Mouse (Mus musculus) embryonic facial prominence, embryonic 13.5 days (tissue): ENCODE data around the gene Igfbp2. TPM values are rescaled to one million over a fixed set of nuclear protein-coding genes. Genes with fewer than 3 reads are reported as not detected.

Experiments
- ATAC-seq: fragments of 200-750 bp; cut with Nextera tagmentation; 2 replicates; pipeline ENCODE4 v1.8.0; 2017; ENCODE audit warnings: low read depth; ENCODE audit not compliant: insufficient number of reproducible peaks, insufficient read depth, low FRiP score, low TSS enrichment
- H3K27ac ChIP-seq: fragments of 300-500 bp; sonication (generic); 2 replicates; pipeline ENCODE4 v1.5.1; 2015; ENCODE audit warnings: moderate library complexity, mild to moderate bottlenecking, inconsistent platforms
- H3K27me3 ChIP-seq: fragments of 300-500 bp; sonication (generic); 2 replicates; pipeline ENCODE4 v1.6.1; 2015; ENCODE audit warnings: mild to moderate bottlenecking, inconsistent platforms
- H3K36me3 ChIP-seq: fragments of 300-500 bp; sonication (generic); 2 replicates; pipeline ENCODE4 v1.6.1; 2015; ENCODE audit warnings: mild to moderate bottlenecking, inconsistent platforms
- H3K4me1 ChIP-seq: fragments of 300-500 bp; sonication (generic); 2 replicates; pipeline ENCODE4 v1.6.1; 2015; ENCODE audit warnings: inconsistent platforms
- H3K4me2 ChIP-seq: fragments of 300-500 bp; sonication (generic); 2 replicates; pipeline ENCODE4 v1.6.1; 2015; ENCODE audit warnings: moderate library complexity, mild to moderate bottlenecking, inconsistent platforms
- H3K4me3 ChIP-seq: fragments of 300-500 bp; sonication (generic); 2 replicates; pipeline ENCODE4 v1.5.1; 2015; ENCODE audit warnings: mild to moderate bottlenecking, inconsistent platforms
- H3K9ac ChIP-seq: fragments of 300-500 bp; sonication (generic); 2 replicates; pipeline ENCODE4 v1.6.1; 2015; ENCODE audit warnings: mild to moderate bottlenecking, inconsistent platforms
- H3K9me3 ChIP-seq: fragments of 300-500 bp; sonication (generic); 2 replicates; pipeline ENCODE4 v1.6.1; 2016; ENCODE audit warnings: inconsistent platforms
- WGBS: fragments of 180-500 bp; shearing (Covaris S2); methylation state at CpG from one replicate; pipeline ENCODE4 v1.1.7; 2015; ENCODE audit warnings: mixed read lengths; 5-methylcytosine and 5-hydroxymethylcytosine counted together
- polyA plus RNA-seq: library from polyadenylated mRNA; unstranded; fragments of >200 nt; fragmentation: Nextera tagmentation; extraction: Ambion mirVana; gene quantifications from 2 replicates; pipeline ENCODE4 v1.2.1, GENCODE M21; 2015

Igfbp2 gene
- polyA plus RNA-seq, 1 experiment from 2014 or later = 555 TPM

GRCm38 (mm10) chr1:72819995-72820394 lies 4.3 kb upstream of the Igfbp2 start:
- Histone ChIP-seq H3K27ac (no peak overlapping the region), H3K27me3 (peaks cover 3% of the 10 kb centered on the region; the same call in 1 of the 2 replicates), H3K9ac (no peak overlapping the region), H3K9me3 (no peaks in the 10 kb centered on the region), H3K4me2 (no peak overlapping the region), H3K4me1 (peaks cover 13% of the 10 kb centered on the region; the same call in 1 of the 2 replicates), H3K4me3 (no peak overlapping the region), H3K36me3 (no peaks in the 10 kb centered on the region)
- 89% methylated on average over 6 of the region's 6 CpGs for WGBS
- ATAC-seq = no peak

GRCm38 (mm10) chr1:72822893-72823292 lies 1.4 kb upstream of the Igfbp2 start:
- Histone ChIP-seq H3K27me3 (peaks cover 3% of the 10 kb centered on the region; the same call in 1 of the 2 replicates), H3K27ac (no peak overlapping the region), H3K4me2 (no peak overlapping the region), H3K4me1 (peaks cover 33% of the 10 kb centered on the region), H3K36me3 (no peaks in the 10 kb centered on the region), H3K9ac (no peak overlapping the region), H3K4me3 (no peak overlapping the region), H3K9me3 (no peaks in the 10 kb centered on the region)
- WGBS = 73% methylated on average over 10 of the region's 10 CpGs
- ATAC-seq = no peak

- Histone ChIP-seq H3K27ac (peak overlapping the region; percentile 84), H3K9me3 (no peaks in the 10 kb centered on the region), H3K36me3 (0 out of 2 replicates have a peak, but pooled peaks cover under 1% of the 10 kb centered on the region), H3K4me1 (peaks cover 38% of the 10 kb centered on the region), H3K27me3 (peaks cover 3% of the 10 kb centered on the region; the same call in 1 of the 2 replicates), H3K9ac (peak overlapping the region; percentile 86), H3K4me3 (peak overlapping the region; percentile 80), H3K4me2 (peak overlapping the region; percentile 98)
- under 1% methylated on average over 37 of the region's 37 CpGs for WGBS
- peak; percentile 39; the same call in 1 of the 2 replicates for ATAC-seq
Observed at GRCm38 (mm10) chr1:72824707-72825101, 401 bp downstream of the Igfbp2 start.

- WGBS = under 1% methylated on average over 20 of the region's 20 CpGs
- Histone ChIP-seq H3K27me3 (peaks cover 3% of the 10 kb centered on the region; the same call in 1 of the 2 replicates), H3K4me3 (peak overlapping the region; percentile 80), H3K4me2 (peak overlapping the region; percentile 98), H3K36me3 (peaks cover 6% of the 10 kb centered on the region), H3K9ac (peak overlapping the region; percentile 86), H3K4me1 (peaks cover 38% of the 10 kb centered on the region), H3K9me3 (no peaks in the 10 kb centered on the region), H3K27ac (peak overlapping the region; percentile 84)
- ATAC-seq = no peak
Observed at GRCm38 (mm10) chr1:72825286-72825685, 983 bp downstream of the Igfbp2 start.

GRCm38 (mm10) chr1:72825921-72826320 lies 1.6 kb downstream of the Igfbp2 start:
- no peak for ATAC-seq
- Histone ChIP-seq H3K4me2 (peak overlapping the region; percentile 98), H3K27ac (peak overlapping the region; percentile 84; the same call in 1 of the 2 replicates), H3K4me1 (peaks cover 38% of the 10 kb centered on the region), H3K9me3 (no peaks in the 10 kb centered on the region), H3K4me3 (peak overlapping the region; percentile 80), H3K9ac (peak overlapping the region; percentile 86), H3K36me3 (peaks cover 10% of the 10 kb centered on the region), H3K27me3 (peaks cover 3% of the 10 kb centered on the region; the same call in 1 of the 2 replicates)
- 11% methylated on average over 4 of the region's 4 CpGs for WGBS

- H3K4me2 ChIP-seq = peak overlapping the region; percentile 98
- peaks cover 16% of the 10 kb centered on the region for H3K36me3 ChIP-seq
- H3K9ac ChIP-seq = peak overlapping the region; percentile 86
- H3K4me3 ChIP-seq = peak overlapping the region; percentile 80
- ATAC-seq = no peak
- H3K27me3 ChIP-seq = peaks cover 3% of the 10 kb centered on the region; the same call in 1 of the 2 replicates
- WGBS = 5% methylated on average over 6 of the region's 6 CpGs
- no peaks in the 10 kb centered on the region; the same call in 1 of the 2 replicates for H3K9me3 ChIP-seq
- peak overlapping the region; percentile 78 for H3K27ac ChIP-seq
- peaks cover 36% of the 10 kb centered on the region for H3K4me1 ChIP-seq
Observed at GRCm38 (mm10) chr1:72826446-72826845, 2.1 kb downstream of the Igfbp2 start.

- WGBS = 6% methylated on average over 7 of the region's 7 CpGs
- H3K4me1 ChIP-seq = peaks cover 35% of the 10 kb centered on the region
- H3K9ac ChIP-seq = peak overlapping the region; percentile 86
- peaks cover 16% of the 10 kb centered on the region for H3K36me3 ChIP-seq
- peak overlapping the region; percentile 98 for H3K4me2 ChIP-seq
- H3K27me3 ChIP-seq = peaks cover 3% of the 10 kb centered on the region; the same call in 1 of the 2 replicates
- H3K4me3 ChIP-seq = peak overlapping the region; percentile 80
- H3K9me3 ChIP-seq = no peaks in the 10 kb centered on the region; the same call in 1 of the 2 replicates
- ATAC-seq = no peak
- H3K27ac ChIP-seq = peak overlapping the region; percentile 78
Observed at GRCm38 (mm10) chr1:72826931-72827330, 2.6 kb downstream of the Igfbp2 start.

- H3K27me3 ChIP-seq = peaks cover 3% of the 10 kb centered on the region; the same call in 1 of the 2 replicates
- peaks cover 42% of the 10 kb centered on the region for H3K4me1 ChIP-seq
- peak overlapping the region; percentile 98 for H3K4me2 ChIP-seq
- peak overlapping the region; percentile 78 for H3K27ac ChIP-seq
- no peak for ATAC-seq
- 26% methylated on average over 12 of the region's 12 CpGs for WGBS
- peak overlapping the region; percentile 80 for H3K4me3 ChIP-seq
- H3K9ac ChIP-seq = peak overlapping the region; percentile 86
- no peaks in the 10 kb centered on the region; the same call in 1 of the 2 replicates for H3K9me3 ChIP-seq
- peaks cover 21% of the 10 kb centered on the region for H3K36me3 ChIP-seq
Observed at GRCm38 (mm10) chr1:72827411-72828315, 3.4 kb downstream of the Igfbp2 start.

- 96% methylated on average over 5 of the region's 5 CpGs for whole genome bisulfite sequencing
- Histone ChIP-seq H3K36me3 (peaks cover 22% of the 10 kb centered on the region), H3K4me1 (peaks cover 47% of the 10 kb centered on the region), H3K4me3 (no peak overlapping the region), H3K9ac (no peak overlapping the region), H3K9me3 (no peaks in the 10 kb centered on the region; the same call in 1 of the 2 replicates), H3K4me2 (no peak overlapping the region), H3K27ac (no peak overlapping the region), H3K27me3 (0 out of 2 replicates have a peak, but pooled peaks cover 3% of the 10 kb centered on the region)
- ATAC-seq = no peak
Observed at GRCm38 (mm10) chr1:72828843-72829242, 4.5 kb downstream of the Igfbp2 start.

- no peak overlapping the region for H3K4me3 ChIP-seq
- no peaks in the 10 kb centered on the region for H3K27me3 ChIP-seq
- H3K9me3 ChIP-seq = no peaks in the 10 kb centered on the region; the same call in 1 of the 2 replicates
- H3K4me1 ChIP-seq = peaks cover 43% of the 10 kb centered on the region
- no peak overlapping the region for H3K9ac ChIP-seq
- no peak overlapping the region for H3K27ac ChIP-seq
- WGBS = 89% methylated on average over 2 of the region's 2 CpGs
- H3K36me3 ChIP-seq = peaks cover 27% of the 10 kb centered on the region
- H3K4me2 ChIP-seq = no peak overlapping the region
- no peak for ATAC-seq
Observed at GRCm38 (mm10) chr1:72830485-72830884, 6.2 kb downstream of the Igfbp2 start.

GRCm38 (mm10) chr1:72832715-72833153 lies 8.4 kb downstream of the Igfbp2 start:
- Histone ChIP-seq H3K9me3 (no peaks in the 10 kb centered on the region; the same call in 1 of the 2 replicates), H3K9ac (no peak overlapping the region), H3K27me3 (no peaks in the 10 kb centered on the region), H3K4me2 (no peak overlapping the region), H3K4me1 (peaks cover 22% of the 10 kb centered on the region), H3K36me3 (peaks cover 32% of the 10 kb centered on the region), H3K27ac (peak overlapping the region; percentile 39; the same call in 1 of the 2 replicates), H3K4me3 (no peak overlapping the region)
- ATAC-seq = no peak
- 35% methylated on average over 3 of the region's 3 CpGs for WGBS
